In genomic region chr4:141913201-141913993, GRCm38 (mm10) we compare ENCODE assay signal across 10 mouse cellular contexts. TPM values are rescaled to one million over a fixed set of nuclear protein-coding genes. Genes with fewer than 3 reads are reported as not detected.
A peak's percentile ranks its signal among the peaks of the same experiment; 100 is the strongest.
DNase-seq lines count a peak whose midpoint lies in the region; ATAC-seq and TF ChIP-seq lines count a peak whose summit lies in the region.
"Had no signal": no experiment of that assay in that cellular context is flagged by ENCODE, and none has a peak within 500 bp of the region (broad histone marks: within the 10 kb centered on the region; RNA-seq: fewer than 3 reads in every experiment).

No protein-coding gene starts in this region.

- no peaks in the 10 kb centered on the region for H3K9me3 ChIP-seq in hindbrain, embryonic 13.5 days
- H3K9me3 ChIP-seq in liver, postnatal 0 days (ENCODE audit: low read length) = no peaks in the 10 kb centered on the region
- H3K9me3 ChIP-seq: embryonic facial prominence, embryonic 15.5 days; liver, embryonic 15.5 days had no signal

- H3K36me3 ChIP-seq in hindbrain, embryonic 13.5 days = no peaks in the 10 kb centered on the region
- H3K36me3 ChIP-seq in liver, postnatal 0 days (replicated peaks; ENCODE audit: insufficient read depth, low read length) = no peaks in the 10 kb centered on the region
- H3K36me3 ChIP-seq: embryonic facial prominence, embryonic 15.5 days; liver, embryonic 15.5 days had no signal

- H3K4me1 ChIP-seq in hindbrain, embryonic 13.5 days (replicated peaks) = peaks cover 21% of the 10 kb centered on the region; the same call in 1 of the 2 replicates
- peaks cover 16% of the 10 kb centered on the region for H3K4me1 ChIP-seq in liver, postnatal 0 days (ENCODE audit: insufficient read depth)
- H3K4me1 ChIP-seq: embryonic facial prominence, embryonic 15.5 days; liver, embryonic 15.5 days had no signal

- no peak overlapping the region for H3K4me3 ChIP-seq in hindbrain, embryonic 13.5 days
- no peak overlapping the region for H3K4me3 ChIP-seq in liver, postnatal 0 days (ENCODE audit: low read depth, low read length)
- H3K4me3 ChIP-seq: embryonic facial prominence, embryonic 15.5 days; liver, embryonic 15.5 days had no signal

- TF ChIP-seq EP300 in liver, postnatal 0 days (IDR thresholded peaks at IDR 0.05; ENCODE audit: low read depth) = no peak

- H3K27ac ChIP-seq in hindbrain, embryonic 13.5 days = peak overlapping the region; percentile 32; the same call in 1 of the 2 replicates
- H3K27ac ChIP-seq in liver, postnatal 0 days (ENCODE audit: low read depth) = peak overlapping the region; percentile 30; the same call in 1 of the 2 replicates
- H3K27ac ChIP-seq: embryonic facial prominence, embryonic 15.5 days; liver, embryonic 15.5 days had no signal

- ATAC-seq in hindbrain, embryonic 13.5 days (ENCODE audit: low FRiP score) = no peak
- 0 out of 2 replicates have a peak, but pooled peaks have one; percentile 15 for ATAC-seq in liver, postnatal 0 days
- no peak for ATAC-seq in inflammation-experienced regulatory T-cells, adult 6 months

- WGBS in hindbrain, embryonic 13.5 days = 70% methylated on average over 13 of the region's 13 CpGs
- WGBS in liver, postnatal 0 days (ENCODE audit: insufficient replicate concordance) = 65% methylated on average over 13 of the region's 13 CpGs

- H3K27me3 ChIP-seq in hindbrain, embryonic 13.5 days = no peaks in the 10 kb centered on the region
- H3K27me3 ChIP-seq in liver, postnatal 0 days (ENCODE audit: insufficient read depth, low read length) = no peaks in the 10 kb centered on the region
- H3K27me3 ChIP-seq: embryonic facial prominence, embryonic 15.5 days; liver, embryonic 15.5 days had no signal

- peak; percentile 21 for DNase-seq in adrenal gland, postnatal 14 days
- no peak for DNase-seq in adrenal gland, postnatal 25 days
- peak; percentile 39 for DNase-seq in embryo, embryonic 11 days
- no peak for DNase-seq in liver, postnatal 0 days
- no peak for DNase-seq in layer of hippocampus, postnatal 36 days
- no peak for DNase-seq in testis, postnatal 10 days (ENCODE audit: low spot score)

- no peak for TF ChIP-seq CTCF in liver, postnatal 0 days (IDR thresholded peaks at IDR 0.05; ENCODE audit: low read depth)

- H3K9ac ChIP-seq in hindbrain, embryonic 13.5 days = no peak overlapping the region
- no peak overlapping the region for H3K9ac ChIP-seq in liver, postnatal 0 days (replicated peaks)
- H3K9ac ChIP-seq: embryonic facial prominence, embryonic 15.5 days; liver, embryonic 15.5 days had no signal

- no peak overlapping the region for H3K4me2 ChIP-seq in hindbrain, embryonic 13.5 days
- no peak overlapping the region for H3K4me2 ChIP-seq in liver, postnatal 0 days (ENCODE audit: low read depth, low read length)
- H3K4me2 ChIP-seq: embryonic facial prominence, embryonic 15.5 days; liver, embryonic 15.5 days had no signal

RNA-seq across cellular contexts. Expression of gene Efhd2, which starts 38.7 kb away (rescaled TPM):
- total RNA-seq in adrenal gland, postnatal 14 days (2021) = 21.4 and 28.2 TPM in 2 replicates
- total RNA-seq in adrenal gland, postnatal 25 days (2021) = 20.9 and 30.8 TPM in 2 replicates
- polyA plus RNA-seq in hindbrain, embryonic 13.5 days (2015; fragmentation: Nextera tagmentation; extraction: Ambion mirVana) = 68.1 and 68.6 TPM in 2 replicates
- 37.1 and 39.9 TPM in 2 replicates for polyA plus RNA-seq in liver, postnatal 0 days (2015; fragmentation: Nextera tagmentation; extraction: Ambion mirVana)
- 100 to 1,000 TPM; 135 to 143 TPM for total RNA-seq in layer of hippocampus, postnatal 36 days (2021)
- 10 to 100 TPM; 26.9 to 64.6 (median 28.4) TPM for polyA plus RNA-seq in inflammation-experienced regulatory T-cells, adult 6 months (2017; shearing (Covaris generic))

Comparison
In these comparisons a context has a peak if more than half of its experiments do, and no peak if none do; other contexts are left out.
1. DNase-seq: peak in adrenal gland, postnatal 14 days (single experiment) and embryo, embryonic 11 days (single experiment); none in adrenal gland, postnatal 25 days (single experiment), liver, postnatal 0 days (single experiment), layer of hippocampus, postnatal 36 days (0 of 2) and testis, postnatal 10 days (single experiment).